Mouse (Mus musculus) cerebellum, adult 11 months (tissue): ENCODE measurements around the gene Efhc1.

Experiments
- DNase-seq: peaks from one replicate; pipeline ENCODE4 v3.0.0; 2022

The Efhc1 gene

GRCm38 (mm10) chr1:21008891-21009290, 57.5 kb downstream of the Efhc1 start:
- DNase-seq: no peak

GRCm38 (mm10) chr1:21010282-21010800, 58.9 kb downstream of the Efhc1 start:
- DNase-seq: no peak

DNA sequence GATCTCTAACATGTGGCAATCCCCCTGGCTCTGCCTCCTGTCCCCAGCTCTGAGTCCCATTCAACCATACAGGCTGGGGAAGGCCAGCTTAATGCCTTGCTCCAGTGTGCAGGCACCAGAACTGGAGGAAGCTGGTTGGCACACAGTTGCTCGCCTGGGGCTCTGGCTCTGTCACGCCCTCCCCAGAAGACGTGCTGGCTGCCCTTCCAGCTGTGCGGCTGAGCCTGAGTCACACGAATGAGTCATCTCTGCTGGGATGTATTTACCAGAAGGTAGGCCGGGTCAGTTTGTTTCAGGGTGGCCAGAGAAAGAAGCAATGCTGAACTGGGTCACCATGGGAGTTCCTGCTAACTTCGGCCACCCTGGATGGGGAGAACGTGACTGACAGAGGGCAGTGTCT, 63.0 kb downstream of the Efhc1 start:
- DNase-seq: no peak

GRCm38 (mm10) chr1:21023101-21023500, 71.7 kb downstream of the Efhc1 start:
- no peak for DNase-seq

DNA sequence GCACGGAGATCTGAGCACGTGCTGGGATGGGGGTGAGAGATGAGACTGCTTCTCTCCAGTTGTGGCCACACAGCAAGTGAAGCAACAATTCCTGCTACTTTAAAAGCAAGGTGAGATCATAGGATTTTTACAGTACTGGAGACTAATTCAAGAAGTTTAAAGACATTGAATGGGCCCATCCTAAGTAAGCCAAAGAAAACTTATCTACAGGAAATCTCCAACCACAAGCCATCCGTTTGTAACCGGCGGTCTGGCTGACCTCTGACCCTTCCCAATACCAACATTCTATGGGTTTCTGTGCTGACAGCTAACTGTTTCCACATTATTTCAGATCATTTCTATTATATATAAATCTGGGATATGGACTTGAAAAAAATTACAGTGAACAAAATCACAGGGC, 73.8 kb downstream of the Efhc1 start:
- DNase-seq: no peak

GRCm38 (mm10) chr1:21026534-21026933, 75.1 kb downstream of the Efhc1 start:
- no peak for DNase-seq

- no peak for DNase-seq
Measured at GRCm38 (mm10) chr1:21029000-21029399, 77.6 kb downstream of the Efhc1 start.

DNA sequence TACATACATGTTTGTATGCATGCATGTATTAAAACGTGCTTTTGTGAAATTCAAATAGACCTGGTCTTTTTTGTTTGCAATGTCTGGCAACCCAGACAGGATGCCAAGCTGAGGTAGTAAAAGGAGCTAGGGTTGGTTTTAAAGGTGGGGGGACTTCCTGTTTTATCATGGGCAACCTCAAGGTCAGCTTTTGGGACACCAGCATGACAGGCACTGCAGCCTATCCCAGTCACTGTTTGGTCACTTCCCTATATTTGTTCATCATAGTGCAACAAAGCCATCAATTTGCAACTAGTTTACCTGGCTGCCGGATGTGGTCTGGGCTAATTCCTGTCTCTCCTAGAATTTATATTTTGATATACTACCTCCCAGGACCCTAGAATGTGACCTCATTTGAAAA, 80.2 kb downstream of the Efhc1 start:
- no peak for DNase-seq

DNA sequence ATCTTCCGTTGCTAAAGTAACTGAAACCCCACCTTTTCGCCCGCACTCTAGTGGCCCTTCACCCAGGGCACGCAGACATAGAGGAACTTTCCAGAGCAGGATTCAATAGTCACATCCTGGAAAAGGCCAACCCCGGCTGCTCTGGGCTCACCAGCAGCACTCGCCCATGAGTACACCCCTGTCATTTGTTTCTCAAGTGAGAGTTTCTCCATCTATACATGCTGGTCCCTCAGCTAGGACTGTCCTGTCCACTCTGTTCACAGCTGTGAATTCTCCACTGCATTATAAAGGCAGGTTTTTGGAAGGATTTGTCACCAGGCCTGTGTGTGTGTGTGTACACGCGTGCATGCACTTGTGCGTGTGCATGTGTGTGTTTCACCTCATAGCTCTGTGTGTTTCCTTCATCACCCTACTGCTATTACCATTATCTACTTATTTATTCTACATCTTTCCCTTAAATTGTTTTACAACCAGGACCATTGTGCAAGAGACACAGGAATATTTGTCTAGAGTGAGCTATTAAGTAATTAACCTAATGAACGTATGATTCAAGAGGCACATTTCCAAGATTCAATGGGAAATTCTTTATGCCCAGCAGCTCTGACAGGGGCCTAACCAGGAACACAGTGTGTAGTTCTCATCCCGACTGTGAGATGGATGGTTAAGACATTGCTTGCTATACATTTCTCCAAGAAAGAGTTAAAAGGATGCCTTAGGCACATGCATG, 81.8 kb downstream of the Efhc1 start:
- DNase-seq: no peak

DNA sequence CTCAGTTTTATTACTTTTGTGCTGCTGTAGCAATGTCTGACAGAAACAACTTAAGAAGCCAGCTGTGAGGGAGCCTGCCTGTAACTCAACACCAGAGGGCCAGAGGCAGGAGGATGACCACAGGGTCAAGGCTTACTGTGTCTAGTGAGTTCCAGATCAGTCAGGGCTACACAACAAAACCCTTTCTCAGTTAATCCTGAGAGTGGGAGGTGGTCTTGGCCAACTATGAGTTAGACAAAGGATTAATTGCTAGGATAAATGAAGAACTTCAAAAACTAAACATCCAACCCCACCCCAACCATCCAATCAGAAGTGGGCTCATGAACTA, 82.3 kb downstream of the Efhc1 start:
- no peak for DNase-seq

DNA sequence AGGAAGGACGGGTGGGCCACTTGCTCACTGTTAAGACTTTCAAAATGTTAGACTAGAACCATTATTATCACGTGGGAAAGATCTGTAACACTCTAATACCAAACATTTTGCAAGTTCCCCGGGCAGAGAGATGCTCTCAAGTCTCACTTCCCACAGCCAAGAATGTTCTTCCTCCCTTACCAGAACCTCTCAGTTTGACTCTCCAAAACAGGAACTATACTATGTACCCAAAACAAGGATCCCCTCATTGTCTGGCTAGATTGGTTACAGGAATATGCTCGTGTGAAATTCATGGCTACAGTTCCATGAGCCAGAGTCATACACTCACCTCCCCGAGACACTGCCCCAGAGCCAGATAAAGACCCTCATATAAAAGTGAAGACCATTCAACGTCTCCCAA, 84.5 kb downstream of the Efhc1 start:
- no peak for DNase-seq

GRCm38 (mm10) chr1:21037881-21038601, 86.6 kb downstream of the Efhc1 start:
- no peak for DNase-seq

- no peak for DNase-seq
Measured at GRCm38 (mm10) chr1:21039564-21039963, 88.1 kb downstream of the Efhc1 start.

GRCm38 (mm10) chr1:21040173-21040572, 88.7 kb downstream of the Efhc1 start:
- no peak for DNase-seq
